Mouse (Mus musculus): Measurements from ENCODE around the gene Aloxe3. TPM values are rescaled to one million over a fixed set of nuclear protein-coding genes. Genes with fewer than 3 reads are reported as not detected.

Gene Aloxe3
- polyA plus RNA-seq (2012; fragmentation: generic; extraction: Trizol) = 0.01 TPM

- H3K36me3 ChIP-seq (ENCODE audit: control insufficient read depth, insufficient read depth) = no peaks in the 10 kb centered on the region
- H3ac ChIP-seq (ENCODE audit: control insufficient read depth, insufficient read length) = no peak within 1 kb of the TSS
- peak within 1 kb of the TSS; percentile 26 for H3K4me3 ChIP-seq
- H3K27me3 ChIP-seq (ENCODE audit: control insufficient read depth, insufficient read depth, insufficient read length) = no peaks in the 10 kb centered on the region
- TF ChIP-seq TCF3 (IDR thresholded peaks at IDR 0.05; ENCODE audit: insufficient read length, low read depth) (no peak), REST (IDR thresholded peaks at IDR 0.05; ENCODE audit: insufficient read depth, insufficient read length) (no peak), TCF12 (IDR thresholded peaks at IDR 0.05; ENCODE audit: insufficient read depth, poor library complexity, severe bottlenecking) (no peak), MYOG (IDR thresholded peaks at IDR 0.05; ENCODE audit: control insufficient read depth in 1 of 3, insufficient read depth in 1 of 3, insufficient read length in 2 of 3, low read depth in 2 of 3) (no peak), USF1 (IDR thresholded peaks at IDR 0.05; ENCODE audit: low read depth) (no peak), POLR2A (IDR thresholded peaks at IDR 0.05; ENCODE audit: insufficient read length, low read depth) (no peak), CEBPB (IDR thresholded peaks at IDR 0.05; ENCODE audit: insufficient read depth, poor library complexity, severe bottlenecking) (no peak), MYOD1 (IDR thresholded peaks at IDR 0.05; ENCODE audit: control insufficient read depth in 1 of 3, insufficient read length in 2 of 3, low read depth in 2 of 3) (no peak), POLR2AphosphoS2 (IDR thresholded peaks at IDR 0.05; ENCODE audit: insufficient read length, low read depth) (no peak), MAX (IDR thresholded peaks at IDR 0.05; ENCODE audit: low read depth) (no peak), SRF (IDR thresholded peaks at IDR 0.05; ENCODE audit: control insufficient read depth, insufficient read length, low read depth) (no peak), E2F4 (IDR thresholded peaks at IDR 0.05; ENCODE audit: insufficient read depth) (no peak)
- peak within 1 kb of the TSS; percentile 77 for H3K4me2 ChIP-seq (ENCODE audit: low read depth)
- no peaks in the 10 kb centered on the region for H3K79me2 ChIP-seq (ENCODE audit: control insufficient read depth, insufficient read depth)
Measured at GRCm38 (mm10) chr11:69125852-69125918, at the start of gene Aloxe3. Gene Aloxe3 (plus strand): TSS chr11:69125896.

DNA sequence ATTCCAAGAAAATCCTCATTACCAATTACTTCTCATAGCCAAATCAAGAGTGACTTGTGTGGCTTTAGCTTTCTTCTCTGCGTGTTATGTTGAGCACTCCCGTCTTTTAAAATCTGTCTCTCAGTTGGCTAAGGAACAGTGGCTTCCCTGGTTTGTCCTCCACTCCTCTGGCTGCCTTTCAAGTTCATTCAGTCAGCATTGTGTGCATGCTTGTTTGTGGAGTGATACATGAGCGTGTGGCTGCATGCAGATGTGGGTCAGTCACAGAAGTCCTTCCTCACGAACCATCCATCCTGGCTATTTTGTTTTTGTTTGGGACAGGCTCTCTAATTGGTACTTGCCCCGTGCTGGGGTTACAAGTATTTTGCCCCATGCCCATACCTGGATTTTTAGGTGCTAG lies 49.1 kb upstream of the Aloxe3 start:
- Histone ChIP-seq H3K79me2 (ENCODE audit: control insufficient read depth, insufficient read depth) (no peaks in the 10 kb centered on the region), H3K4me3 (no peak overlapping the region), H3ac (ENCODE audit: control insufficient read depth, insufficient read length) (no peak overlapping the region), H3K4me2 (ENCODE audit: low read depth) (no peak overlapping the region), H3K36me3 (ENCODE audit: control insufficient read depth, insufficient read depth) (no peaks in the 10 kb centered on the region), H3K27me3 (ENCODE audit: control insufficient read depth, insufficient read depth, insufficient read length) (no peaks in the 10 kb centered on the region)
- no peak for TF ChIP-seq E2F4 (IDR thresholded peaks at IDR 0.05; ENCODE audit: insufficient read depth)
- no peak for TF ChIP-seq TCF3 (IDR thresholded peaks at IDR 0.05; ENCODE audit: insufficient read length, low read depth)

DNA sequence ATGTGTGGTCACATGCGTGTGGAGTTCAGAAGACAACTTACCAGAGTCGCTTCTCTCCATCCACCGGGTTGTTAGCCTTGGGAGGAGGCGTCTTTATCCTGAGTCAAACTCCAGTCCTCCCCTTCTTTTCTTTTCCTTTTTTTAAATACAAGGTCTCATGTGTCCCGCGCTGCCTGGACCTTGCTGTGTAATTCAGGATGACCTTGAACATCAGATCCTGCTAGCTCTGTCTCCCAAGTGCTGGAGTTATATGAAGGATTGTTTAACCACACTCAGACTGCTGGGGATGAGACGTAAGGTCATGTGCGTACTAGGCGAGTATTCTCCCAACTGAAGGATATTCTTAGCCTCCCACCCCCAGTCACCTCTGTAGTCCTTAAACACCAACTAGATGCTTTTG lies 48.4 kb upstream of the Aloxe3 start:
- no peak overlapping the region for H3K4me2 ChIP-seq (ENCODE audit: low read depth)
- no peaks in the 10 kb centered on the region for H3K36me3 ChIP-seq (ENCODE audit: control insufficient read depth, insufficient read depth)
- H3ac ChIP-seq (ENCODE audit: control insufficient read depth, insufficient read length) = no peak overlapping the region
- no peaks in the 10 kb centered on the region for H3K79me2 ChIP-seq (ENCODE audit: control insufficient read depth, insufficient read depth)
- H3K4me3 ChIP-seq = no peak overlapping the region
- no peaks in the 10 kb centered on the region for H3K27me3 ChIP-seq (ENCODE audit: control insufficient read depth, insufficient read depth, insufficient read length)
- TF ChIP-seq MYOG (IDR thresholded peaks at IDR 0.05; ENCODE audit: control insufficient read depth in 1 of 3, insufficient read depth in 1 of 3, insufficient read length in 2 of 3, low read depth in 2 of 3) = no peak
- TF ChIP-seq TCF12 (IDR thresholded peaks at IDR 0.05; ENCODE audit: insufficient read depth, poor library complexity, severe bottlenecking) = no peak

GRCm38 (mm10) chr11:69078041-69078440 lies 47.7 kb upstream of the Aloxe3 start:
- H3K79me2 ChIP-seq (ENCODE audit: control insufficient read depth, insufficient read depth) = no peaks in the 10 kb centered on the region
- no peaks in the 10 kb centered on the region for H3K36me3 ChIP-seq (ENCODE audit: control insufficient read depth, insufficient read depth)
- H3K27me3 ChIP-seq (ENCODE audit: control insufficient read depth, insufficient read depth, insufficient read length) = no peaks in the 10 kb centered on the region
- H3K4me2 ChIP-seq (ENCODE audit: low read depth) = peak overlapping the region; percentile 52
- no peak overlapping the region for H3ac ChIP-seq (ENCODE audit: control insufficient read depth, insufficient read length)
- TF ChIP-seq POLR2AphosphoS2 (IDR thresholded peaks at IDR 0.05; ENCODE audit: insufficient read length, low read depth) (no peak), POLR2A (IDR thresholded peaks at IDR 0.05; ENCODE audit: insufficient read length, low read depth) (no peak), E2F4 (IDR thresholded peaks at IDR 0.05; ENCODE audit: insufficient read depth) (no peak), TCF3 (IDR thresholded peaks at IDR 0.05; ENCODE audit: insufficient read length, low read depth) (no peak), TCF12 (IDR thresholded peaks at IDR 0.05; ENCODE audit: insufficient read depth, poor library complexity, severe bottlenecking) (no peak), MAX (IDR thresholded peaks at IDR 0.05; ENCODE audit: low read depth) (no peak), SRF (IDR thresholded peaks at IDR 0.05; ENCODE audit: control insufficient read depth, insufficient read length, low read depth) (no peak), MYOD1 (IDR thresholded peaks at IDR 0.05; ENCODE audit: control insufficient read depth in 1 of 3, insufficient read length in 2 of 3, low read depth in 2 of 3) (no peak), MYOG (IDR thresholded peaks at IDR 0.05; ENCODE audit: control insufficient read depth in 1 of 3, insufficient read depth in 1 of 3, insufficient read length in 2 of 3, low read depth in 2 of 3) (no peak), CEBPB (IDR thresholded peaks at IDR 0.05; ENCODE audit: insufficient read depth, poor library complexity, severe bottlenecking) (no peak), USF1 (IDR thresholded peaks at IDR 0.05; ENCODE audit: low read depth) (no peak)
- H3K4me3 ChIP-seq = no peak overlapping the region

- TF ChIP-seq SRF (IDR thresholded peaks at IDR 0.05; ENCODE audit: control insufficient read depth, insufficient read length, low read depth) = no peak
- no peak for TF ChIP-seq TCF12 (IDR thresholded peaks at IDR 0.05; ENCODE audit: insufficient read depth, poor library complexity, severe bottlenecking)
- TF ChIP-seq CEBPB (IDR thresholded peaks at IDR 0.05; ENCODE audit: insufficient read depth, poor library complexity, severe bottlenecking) = no peak
- TF ChIP-seq POLR2AphosphoS2 (IDR thresholded peaks at IDR 0.05; ENCODE audit: insufficient read length, low read depth) = peak; percentile 62
- peak; percentile 63 for TF ChIP-seq POLR2A (IDR thresholded peaks at IDR 0.05; ENCODE audit: insufficient read length, low read depth)
- TF ChIP-seq REST (IDR thresholded peaks at IDR 0.05; ENCODE audit: insufficient read depth, insufficient read length) = no peak
- H3K4me2 ChIP-seq (ENCODE audit: low read depth) = peak overlapping the region; percentile 52
- H3K4me3 ChIP-seq = no peak overlapping the region
- no peaks in the 10 kb centered on the region for H3K27me3 ChIP-seq (ENCODE audit: control insufficient read depth, insufficient read depth, insufficient read length)
- H3K36me3 ChIP-seq (ENCODE audit: control insufficient read depth, insufficient read depth) = no peaks in the 10 kb centered on the region
- no peak overlapping the region for H3ac ChIP-seq (ENCODE audit: control insufficient read depth, insufficient read length)
- H3K79me2 ChIP-seq (ENCODE audit: control insufficient read depth, insufficient read depth) = no peaks in the 10 kb centered on the region
Measured at GRCm38 (mm10) chr11:69078805-69079438, 46.8 kb upstream of the Aloxe3 start.

All from myocyte (in vitro differentiated cells).